Comparison of ENCODE assay signal across 13 mouse cellular contexts in genomic region chr4:12263197-12263596, GRCm38 (mm10).
DNase-seq lines count a peak whose midpoint lies in the region; ATAC-seq lines count a peak whose summit lies in the region.
"Had no signal": no experiment of that assay in that cellular context is flagged by ENCODE, and none has a peak within 500 bp of the region (broad histone marks: within the 10 kb centered on the region; RNA-seq: fewer than 3 reads in every experiment).

No protein-coding gene starts in this region.

- WGBS in forebrain, embryonic 15.5 days = 23% methylated on average over 10 of the region's 10 CpGs
- WGBS in neural tube, embryonic 14.5 days = 25% methylated on average over 10 of the region's 10 CpGs

- H3K4me1 ChIP-seq in forebrain, embryonic 15.5 days = peaks cover 8% of the 10 kb centered on the region; the same call in 1 of the 2 replicates
- no peaks in the 10 kb centered on the region for H3K4me1 ChIP-seq in neural tube, embryonic 14.5 days (ENCODE audit: control insufficient read depth, insufficient read depth, low read length)

- no peak overlapping the region for H3K4me3 ChIP-seq in forebrain, embryonic 15.5 days
- H3K4me3 ChIP-seq in neural tube, embryonic 14.5 days (ENCODE audit: low read depth, low read length) = no peak overlapping the region

- H3K27me3 ChIP-seq in forebrain, embryonic 15.5 days = no peaks in the 10 kb centered on the region
- H3K27me3 ChIP-seq in neural tube, embryonic 14.5 days (ENCODE audit: control insufficient read depth, insufficient read depth, low read length) = no peaks in the 10 kb centered on the region

- H3K9ac ChIP-seq in forebrain, embryonic 15.5 days (replicated peaks) = no peak overlapping the region
- H3K9ac ChIP-seq in neural tube, embryonic 14.5 days (replicated peaks; ENCODE audit: low read depth, low read length) = no peak overlapping the region

- no peaks in the 10 kb centered on the region for H3K9me3 ChIP-seq in forebrain, embryonic 15.5 days
- no peaks in the 10 kb centered on the region for H3K9me3 ChIP-seq in neural tube, embryonic 14.5 days (ENCODE audit: control insufficient read depth, low read length)

- H3K27ac ChIP-seq in forebrain, embryonic 15.5 days (replicated peaks) = peak overlapping the region; percentile 49
- peak overlapping the region; percentile 23; the same call in 1 of the 2 replicates for H3K27ac ChIP-seq in neural tube, embryonic 14.5 days (ENCODE audit: low read depth, low read length)

- peak overlapping the region; percentile 16 for H3K4me2 ChIP-seq in forebrain, embryonic 15.5 days (replicated peaks)
- peak overlapping the region; percentile 27; the same call in 1 of the 2 replicates for H3K4me2 ChIP-seq in neural tube, embryonic 14.5 days (ENCODE audit: low read depth, low read length)

- peak; percentile 94 for ATAC-seq in forebrain, embryonic 15.5 days (replicated peaks)
- peak; percentile 88 for ATAC-seq in neural tube, embryonic 14.5 days (ENCODE audit: low read depth)
- ATAC-seq: inflammation-experienced regulatory T-cells, adult 6 months; lung, postnatal 0 days had no signal

- H3K36me3 ChIP-seq in forebrain, embryonic 15.5 days = no peaks in the 10 kb centered on the region
- H3K36me3 ChIP-seq in neural tube, embryonic 14.5 days (ENCODE audit: control insufficient read depth, insufficient read depth, low read length) = no peaks in the 10 kb centered on the region

- peak; percentile 34 for DNase-seq in embryo, embryonic 10 days (ENCODE audit: low spot score)
- DNase-seq in embryo, embryonic 9.5 days (ENCODE audit: extremely low spot score) = no peak
- DNase-seq in mesoderm, embryonic 11.5 days (ENCODE audit: low read depth, low spot score) = peak; percentile 33
- no peak for DNase-seq in kidney, postnatal 10 days
- no peak for DNase-seq in cerebellum, adult 11-12 months
- DNase-seq in cerebellum, adult 9-11 months = no peak
- DNase-seq: adrenal gland, adult 2 months; gastrocnemius, postnatal 36 days; liver had no signal

Comparison
In these comparisons a context has a peak if more than half of its experiments do, and no peak if none do; other contexts are left out.
1. DNase-seq: peak in embryo, embryonic 10 days (single experiment) and mesoderm, embryonic 11.5 days (single experiment); none in embryo, embryonic 9.5 days (single experiment), kidney, postnatal 10 days (single experiment), cerebellum, adult 11-12 months (single experiment) and cerebellum, adult 9-11 months (single experiment).